Mouse (Mus musculus) spleen, postnatal 36 days (tissue): ENCODE measurements around the gene Sufu.

ENCODE experiments used
- DNase-seq, 2 experiments: peaks; one replicate each; pipeline ENCODE4 v3.0.0; 2022; ENCODE audit warnings: low spot score in 2 of 2, mixed read lengths in 1 of 2

Gene Sufu

GRCm38 (mm10) chr19:46429250-46429649 lies 32.6 kb downstream of the Sufu start:
- DNase-seq = no peak

DNA sequence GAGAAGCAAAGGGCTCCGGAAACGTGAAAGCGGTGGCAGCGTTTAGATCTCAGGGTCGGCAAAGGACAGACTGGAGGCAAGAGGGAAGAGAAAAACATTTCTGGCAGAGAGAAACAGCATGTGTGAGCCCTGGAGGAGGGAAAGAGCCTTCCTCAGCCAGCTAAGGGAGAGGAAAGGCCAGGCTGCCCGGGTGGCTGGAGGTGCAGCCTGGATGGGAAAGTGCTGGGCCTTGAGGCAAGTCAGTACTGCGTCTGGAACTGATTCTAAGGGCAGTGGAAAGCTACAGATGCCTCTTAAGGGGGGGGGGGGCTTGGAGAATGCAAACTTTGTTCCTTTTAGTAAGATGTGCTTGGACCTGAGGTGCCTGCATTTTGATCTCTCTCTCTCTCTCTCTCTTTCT lies 37.0 kb downstream of the Sufu start:
- DNase-seq = no peak

DNA sequence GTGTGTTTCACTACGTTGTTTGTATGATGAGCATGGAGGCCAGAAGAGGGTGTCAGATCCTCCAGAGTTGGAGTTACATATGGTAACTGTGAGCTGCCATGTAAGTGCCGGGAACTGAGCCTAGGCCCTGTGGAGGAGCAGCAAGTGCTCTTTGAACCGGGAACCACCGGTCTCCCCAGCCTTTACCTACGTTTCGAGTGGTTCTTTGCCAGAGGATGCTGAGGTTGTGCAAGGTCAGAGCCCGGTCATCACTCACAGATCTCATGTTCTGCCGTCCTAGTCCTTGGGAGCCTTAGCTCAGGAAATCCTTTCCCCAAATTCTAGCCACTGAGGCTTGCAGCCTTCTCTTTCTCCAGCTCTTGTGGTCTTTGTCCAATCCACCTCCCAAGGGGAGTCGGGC lies 37.5 kb downstream of the Sufu start:
- no peak for DNase-seq

DNA sequence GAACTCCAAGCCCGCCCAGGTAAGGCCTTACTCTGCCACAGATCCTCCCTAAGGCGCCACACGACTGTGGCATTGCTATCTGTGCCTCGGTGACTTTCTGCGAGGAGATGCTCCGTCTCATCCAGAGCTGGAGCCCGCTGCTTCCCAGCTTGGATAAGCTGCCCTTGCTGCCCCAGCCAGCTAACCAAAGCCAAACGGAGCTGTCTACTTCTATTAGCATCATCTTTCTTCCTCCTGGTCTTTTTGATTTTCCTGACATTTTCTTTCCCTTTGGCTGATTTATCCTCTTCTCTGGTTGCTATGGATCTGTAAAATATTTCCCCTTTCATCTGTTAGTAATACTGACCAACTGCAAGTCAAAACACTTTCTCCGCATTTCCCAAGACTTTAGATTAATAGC lies 37.9 kb downstream of the Sufu start:
- no peak for DNase-seq

- no peak for DNase-seq
Observed at GRCm38 (mm10) chr19:46435492-46435891, 38.8 kb downstream of the Sufu start.

DNA sequence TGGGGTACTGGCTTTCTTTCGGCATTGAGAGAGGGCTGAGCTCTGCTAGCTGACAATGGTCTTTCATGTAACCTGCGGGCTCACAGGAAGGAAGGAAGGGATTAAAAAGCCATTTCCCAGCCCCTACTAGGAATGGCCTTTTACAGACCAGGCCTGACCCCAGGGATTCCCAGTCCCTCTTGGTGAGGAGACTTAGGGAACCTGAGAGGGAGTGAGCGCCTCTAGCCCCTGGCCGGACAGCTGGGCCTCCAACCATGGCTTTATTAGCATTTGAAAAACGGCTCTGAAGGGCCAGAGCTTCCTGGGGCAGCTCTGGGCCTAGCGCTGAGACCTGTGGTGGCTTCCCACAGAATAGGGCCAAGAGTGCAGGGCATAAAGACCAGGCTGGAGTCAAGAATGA lies 46.8 kb downstream of the Sufu start:
- no peak for DNase-seq

DNA sequence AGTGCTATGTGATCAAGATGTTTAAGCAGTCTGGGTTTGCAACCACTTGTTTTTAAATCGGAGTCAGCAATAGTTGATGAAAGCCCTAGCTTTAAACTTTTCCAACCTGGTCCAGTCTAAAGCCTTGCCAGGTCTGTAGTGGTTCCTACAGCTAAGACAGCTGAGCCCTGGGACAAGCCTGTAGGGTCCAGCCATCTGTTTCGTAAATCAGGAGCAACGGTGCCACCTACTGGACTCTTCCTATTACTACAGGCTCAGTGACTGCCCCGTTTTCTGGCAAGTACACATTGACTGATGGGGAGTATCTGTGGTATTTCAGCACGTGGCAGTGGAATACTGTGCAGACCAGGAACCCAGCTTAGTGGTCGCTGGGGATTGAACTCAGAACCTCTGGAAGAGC lies 47.5 kb downstream of the Sufu start:
- DNase-seq = peak; percentile 61 to 70

GRCm38 (mm10) chr19:46445641-46446040 lies 48.9 kb downstream of the Sufu start:
- no peak for DNase-seq

GRCm38 (mm10) chr19:46446436-46447020 lies 49.8 kb downstream of the Sufu start:
- DNase-seq = no peak

GRCm38 (mm10) chr19:46447110-46447509 lies 50.4 kb downstream of the Sufu start:
- DNase-seq = no peak

DNA sequence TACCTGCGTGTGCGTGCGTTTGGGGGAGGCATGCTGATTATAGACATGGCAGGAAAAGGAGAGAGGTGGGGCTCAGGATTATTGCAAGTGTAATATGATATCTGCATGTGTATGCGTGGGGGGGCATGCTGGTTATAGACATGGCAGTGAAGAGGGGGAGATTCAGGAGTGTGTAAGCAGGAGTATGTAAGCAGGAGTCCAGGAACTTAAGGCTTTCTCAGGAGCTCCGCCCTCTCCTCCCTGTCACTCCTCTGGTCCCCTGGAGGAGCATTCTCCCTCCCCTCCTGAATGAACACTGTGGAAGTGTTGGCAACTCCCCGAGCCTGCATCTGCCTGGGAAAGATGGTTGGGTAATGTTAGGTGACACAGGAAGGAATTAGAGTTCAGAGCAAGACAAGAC lies 51.2 kb downstream of the Sufu start:
- DNase-seq = no peak

- DNase-seq = no peak
Observed at GRCm38 (mm10) chr19:46449261-46450005, 52.7 kb downstream of the Sufu start.

- DNase-seq = peak; percentile 47 to 54
Observed at GRCm38 (mm10) chr19:46452052-46452827, 55.5 kb downstream of the Sufu start.

GRCm38 (mm10) chr19:46452916-46453315 lies 56.2 kb downstream of the Sufu start:
- DNase-seq = no peak

GRCm38 (mm10) chr19:46454126-46454880 lies 57.6 kb downstream of the Sufu start:
- DNase-seq = peak; percentile 47 to 49

GRCm38 (mm10) chr19:46455032-46455431 lies 58.3 kb downstream of the Sufu start:
- peak; percentile 50 to 52 for DNase-seq

- DNase-seq = no peak
Observed at GRCm38 (mm10) chr19:46455556-46455955, 58.9 kb downstream of the Sufu start.

- DNase-seq = no peak
Observed at GRCm38 (mm10) chr19:46456018-46456735, 59.5 kb downstream of the Sufu start.

- no peak for DNase-seq
Observed at GRCm38 (mm10) chr19:46457798-46458197, 61.1 kb downstream of the Sufu start.

DNA sequence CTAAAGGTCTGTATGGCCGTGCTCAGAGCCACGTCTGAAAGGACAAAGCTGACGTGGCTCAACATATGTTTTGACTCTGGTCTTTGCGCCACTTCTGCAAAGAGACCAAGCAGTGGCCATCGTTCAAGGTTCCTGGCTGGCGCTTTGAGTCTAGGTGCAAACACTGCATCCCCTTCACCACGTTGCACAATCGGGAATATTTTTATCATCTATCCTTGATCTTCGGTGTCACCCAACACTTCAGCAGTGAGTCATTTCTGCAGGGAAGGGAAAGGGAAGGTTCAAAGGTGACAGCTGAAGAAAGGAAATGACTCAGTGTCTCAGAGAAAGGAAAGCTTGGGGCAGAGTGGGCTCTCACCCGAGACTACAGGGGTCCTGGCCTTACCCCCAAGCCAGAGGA lies 62.6 kb downstream of the Sufu start:
- no peak for DNase-seq

- no peak for DNase-seq
Observed at GRCm38 (mm10) chr19:46459889-46460288, 63.2 kb downstream of the Sufu start.
